Mouse (Mus musculus): ENCODE results near the gene Lzic. TPM values are rescaled to one million over a fixed set of nuclear protein-coding genes. Genes with fewer than 3 reads are reported as not detected.
"Not testable (repeated sequence)": the region's sequence is repeated elsewhere in the genome, so short reads cannot be mapped to it uniquely, and the experiment has no call there.

Lzic gene
- total RNA-seq (2021): 25.8 and 26.5 TPM in 2 replicates
- long read RNA-seq, transcript Lzic-201 (7 exons, 1,817 nt): major isoform, 19 of 31 reads
- long read RNA-seq, partial matches to known transcripts: 3 of 31 reads
- long read RNA-seq, other reads (novel, unspliced or antisense): 9 of 31 reads

- DNase-seq: peak; percentile 96
These were observed at the start of gene Lzic, which contains the start of gene Nmnat1 for GRCm38 (mm10) chr4:149485053-149485824. Gene Lzic, plus strand, starts transcription at chr4:149485229. Gene Nmnat1, minus strand, starts transcription at chr4:149485202.

- DNase-seq: no peak
These were observed 44.5 kb upstream of the Lzic start for GRCm38 (mm10) chr4:149440576-149440975.

GRCm38 (mm10) chr4:149442436-149442835 lies 42.6 kb upstream of the Lzic start:
- no peak for DNase-seq

- no peak for DNase-seq
These were observed 40.6 kb upstream of the Lzic start for GRCm38 (mm10) chr4:149444465-149444864.

- peak; percentile 89 for DNase-seq
These were observed 39.9 kb upstream of the Lzic start for GRCm38 (mm10) chr4:149444964-149445701.

GRCm38 (mm10) chr4:149445868-149446267 lies 39.2 kb upstream of the Lzic start:
- peak; percentile 42 for DNase-seq

GRCm38 (mm10) chr4:149446309-149446708 lies 38.7 kb upstream of the Lzic start:
- DNase-seq: no peak

- no peak for DNase-seq
These were observed 34.4 kb upstream of the Lzic start for GRCm38 (mm10) chr4:149450636-149451035.

- DNase-seq: peak; percentile 64
These were observed 31.4 kb upstream of the Lzic start for GRCm38 (mm10) chr4:149453656-149454055.

GRCm38 (mm10) chr4:149454263-149454662 lies 30.8 kb upstream of the Lzic start:
- DNase-seq: peak; percentile 68

- peak; percentile 13 for DNase-seq
These were observed 30.1 kb upstream of the Lzic start, which contains the start of gene Rbp7 for GRCm38 (mm10) chr4:149454879-149455278. Gene Rbp7, minus strand, starts transcription at chr4:149454978.

- not testable (repeated sequence) for DNase-seq
These were observed 27.9 kb upstream of the Lzic start for GRCm38 (mm10) chr4:149457163-149457562.

GRCm38 (mm10) chr4:149457831-149458430 lies 27.1 kb upstream of the Lzic start:
- peak; percentile 77 for DNase-seq

- DNase-seq: no peak
These were observed 26.5 kb upstream of the Lzic start for GRCm38 (mm10) chr4:149458526-149458925.

GRCm38 (mm10) chr4:149459425-149459824 lies 25.6 kb upstream of the Lzic start:
- DNase-seq: no peak

GRCm38 (mm10) chr4:149460475-149460874 lies 24.6 kb upstream of the Lzic start:
- DNase-seq: not testable (repeated sequence)

GRCm38 (mm10) chr4:149461579-149462304 lies 23.3 kb upstream of the Lzic start:
- no peak for DNase-seq

GRCm38 (mm10) chr4:149462305-149462971 lies 22.6 kb upstream of the Lzic start:
- DNase-seq: no peak

GRCm38 (mm10) chr4:149463435-149463950 lies 21.5 kb upstream of the Lzic start:
- no peak for DNase-seq

- DNase-seq: no peak
These were observed 15.5 kb upstream of the Lzic start for GRCm38 (mm10) chr4:149469557-149469956.

- no peak for DNase-seq
These were observed 9.9 kb upstream of the Lzic start for GRCm38 (mm10) chr4:149475096-149475495.

Data from adrenal gland, postnatal 25 days (tissue).